Mouse (Mus musculus): ENCODE measurements around the gene Otulin.

GRCm38 (mm10) chr15:27580771-27581170 is 49.7 kb downstream of the Otulin start:
- TF ChIP-seq CTCF (IDR thresholded peaks at IDR 0.05; ENCODE audit: extremely low read depth, insufficient read depth, insufficient read length, insufficient replicate concordance) (no peak), POLR2A (IDR thresholded peaks at IDR 0.05; ENCODE audit: low read depth, low read length) (no peak)
